Mouse (Mus musculus) midbrain, postnatal 0 days (tissue): Measurements from ENCODE around the gene Sh3bgrl3. TPM values are rescaled to one million over a fixed set of nuclear protein-coding genes. Genes with fewer than 3 reads are reported as not detected.
A peak's percentile ranks its signal among the peaks of the same experiment; 100 is the strongest.

ENCODE experiments used
- ATAC-seq: fragments of 200-750 bp; cut with Nextera tagmentation; 2 replicates; pipeline ENCODE4 v1.8.0; 2017; ENCODE audit warnings: moderate number of reproducible peaks, mild to moderate bottlenecking, moderate TSS enrichment, moderate library complexity; ENCODE audit not compliant: low FRiP score
- DNase-seq: peaks from one replicate; pipeline ENCODE4 v3.0.0-alpha.2; 2015; ENCODE audit warnings: low spot score
- H3K27ac ChIP-seq: fragments of 300-500 bp; sonication (generic); 2 replicates; pipeline ENCODE4 v1.5.1; 2014; ENCODE audit warnings: low read depth, mild to moderate bottlenecking, low read length, mixed read lengths
- H3K27me3 ChIP-seq: fragments of 300-500 bp; sonication (generic); 2 replicates; pipeline ENCODE4 v1.6.1; 2014; ENCODE audit warnings: low read length, control low read depth, mixed read lengths; ENCODE audit not compliant: insufficient read depth
- H3K36me3 ChIP-seq: fragments of 300-500 bp; sonication (generic); 2 replicates; pipeline ENCODE4 v1.6.1; 2014; ENCODE audit warnings: low read length, control low read depth, mixed read lengths; ENCODE audit not compliant: insufficient read depth
- H3K4me1 ChIP-seq: fragments of 300-500 bp; sonication (generic); 2 replicates; pipeline ENCODE4 v1.6.1; 2014; ENCODE audit warnings: mild to moderate bottlenecking, control low read depth, antibody characterized with exemption, low read length, mixed read lengths; ENCODE audit not compliant: insufficient read depth
- H3K4me2 ChIP-seq: fragments of 300-500 bp; sonication (generic); 2 replicates; pipeline ENCODE4 v1.6.1; 2014; ENCODE audit warnings: low read depth, mild to moderate bottlenecking, low read length, mixed read lengths; ENCODE audit not compliant: poor library complexity, severe bottlenecking
- H3K4me3 ChIP-seq: fragments of 300-500 bp; sonication (generic); 2 replicates; pipeline ENCODE4 v1.5.1; 2014; ENCODE audit warnings: low read depth, mild to moderate bottlenecking, low read length, moderate library complexity
- H3K9ac ChIP-seq: fragments of 300-500 bp; sonication (generic); replicated peaks from 2 replicates; pipeline ENCODE4 v1.6.1; 2014; ENCODE audit warnings: mild to moderate bottlenecking, low read length, moderate library complexity, mixed read lengths; ENCODE audit not compliant: poor library complexity, severe bottlenecking
- H3K9me3 ChIP-seq: fragments of 300-500 bp; sonication (generic); 2 replicates; pipeline ENCODE4 v1.6.1; 2016; ENCODE audit warnings: low read length, control low read depth
- CTCF ChIP-seq: IDR thresholded peaks from 2 replicates; pipeline ENCODE4 v1.5.1; 2016; ENCODE audit warnings: antibody characterized with exemption, mild to moderate bottlenecking
- WGBS: fragments of 180-500 bp; shearing (Covaris S2); extraction: QIAGEN DNeasy Blood & Tissue Kit; methylation state at CpG from one replicate; pipeline ENCODE4 v1.1.7; 2014; 5-methylcytosine and 5-hydroxymethylcytosine counted together
- polyA plus RNA-seq: library from polyadenylated mRNA; unstranded; fragments of >200 nt; fragmentation: Nextera tagmentation; extraction: Ambion mirVana; gene quantifications from 2 replicates; pipeline ENCODE4 v1.2.1, GENCODE M21; 2015
- total RNA-seq: library from RNA; depleted of rRNA; stranded (reverse); fragments of >200 nt; gene quantifications from 2 replicates; pipeline ENCODE4 v1.2.3, GENCODE M21; 2014

Sh3bgrl3 gene
- total and polyA plus RNA-seq, 2 experiments from 2014 or later, result 224 to 565 TPM

GRCm38 (mm10) chr4:134138857-134139256 lies 10.3 kb upstream of the Sh3bgrl3 start:
- H3K4me1 ChIP-seq, result no peaks in the 10 kb centered on the region
- DNase-seq, result no peak
- no peaks in the 10 kb centered on the region for H3K36me3 ChIP-seq
- H3K27ac ChIP-seq, result no peak overlapping the region
- no peak overlapping the region for H3K4me2 ChIP-seq
- H3K9me3 ChIP-seq, result no peaks in the 10 kb centered on the region
- H3K27me3 ChIP-seq, result no peaks in the 10 kb centered on the region
- no peak for ATAC-seq
- no peak overlapping the region for H3K4me3 ChIP-seq
- H3K9ac ChIP-seq, result no peak overlapping the region
- 83% methylated on average over 2 of the region's 2 CpGs for WGBS
- TF ChIP-seq CTCF, result 0 out of 2 replicates have a peak, but pooled peaks have one; percentile 11

GRCm38 (mm10) chr4:134136280-134136926 lies 7.8 kb upstream of the Sh3bgrl3 start:
- no peak overlapping the region for H3K27ac ChIP-seq
- no peak for ATAC-seq
- H3K9ac ChIP-seq, result no peak overlapping the region
- no peak overlapping the region for H3K4me3 ChIP-seq
- no peaks in the 10 kb centered on the region for H3K9me3 ChIP-seq
- no peak for DNase-seq
- 72% methylated on average over 3 of the region's 3 CpGs for WGBS
- H3K36me3 ChIP-seq, result no peaks in the 10 kb centered on the region
- H3K4me2 ChIP-seq, result no peak overlapping the region
- H3K27me3 ChIP-seq, result no peaks in the 10 kb centered on the region
- TF ChIP-seq CTCF, result no peak
- H3K4me1 ChIP-seq, result no peaks in the 10 kb centered on the region

- no peak overlapping the region for H3K4me3 ChIP-seq
- H3K9me3 ChIP-seq, result no peaks in the 10 kb centered on the region
- H3K27me3 ChIP-seq, result no peaks in the 10 kb centered on the region
- H3K9ac ChIP-seq, result no peak overlapping the region
- H3K4me2 ChIP-seq, result no peak overlapping the region
- TF ChIP-seq CTCF, result no peak
- DNase-seq (no peak), ATAC-seq (no peak)
- WGBS, result 88% methylated on average over 8 of the region's 8 CpGs
- peaks cover 6% of the 10 kb centered on the region for H3K36me3 ChIP-seq
- peaks cover 8% of the 10 kb centered on the region; the same call in 1 of the 2 replicates for H3K4me1 ChIP-seq
- no peak overlapping the region for H3K27ac ChIP-seq
Measured at GRCm38 (mm10) chr4:134132519-134133095, 4.0 kb upstream of the Sh3bgrl3 start.

GRCm38 (mm10) chr4:134132117-134132516 lies 3.5 kb upstream of the Sh3bgrl3 start:
- ATAC-seq, result no peak
- Histone ChIP-seq H3K27me3 (no peaks in the 10 kb centered on the region), H3K9me3 (no peaks in the 10 kb centered on the region), H3K36me3 (peaks cover 6% of the 10 kb centered on the region), H3K4me2 (no peak overlapping the region), H3K4me3 (no peak overlapping the region), H3K27ac (no peak overlapping the region), H3K4me1 (peaks cover 13% of the 10 kb centered on the region; the same call in 1 of the 2 replicates), H3K9ac (no peak overlapping the region)
- TF ChIP-seq CTCF, result no peak
- no peak for DNase-seq
- 97% methylated on average over 3 of the region's 3 CpGs for WGBS

- no peaks in the 10 kb centered on the region for H3K9me3 ChIP-seq
- H3K36me3 ChIP-seq, result peaks cover 9% of the 10 kb centered on the region
- no peak overlapping the region for H3K9ac ChIP-seq
- no peak overlapping the region; the same call in 1 of the 2 replicates for H3K27ac ChIP-seq
- no peak overlapping the region for H3K4me3 ChIP-seq
- no peak for TF ChIP-seq CTCF
- peak overlapping the region; percentile 77 for H3K4me2 ChIP-seq
- DNase-seq (no peak), ATAC-seq (no peak)
- 49% methylated on average over 6 of the region's 6 CpGs for whole genome bisulfite sequencing
- H3K4me1 ChIP-seq, result peaks cover 13% of the 10 kb centered on the region; the same call in 1 of the 2 replicates
- no peaks in the 10 kb centered on the region for H3K27me3 ChIP-seq
Measured at GRCm38 (mm10) chr4:134129482-134129881, 893 bp upstream of the Sh3bgrl3 start.

- Histone ChIP-seq H3K27ac (peak overlapping the region; percentile 73), H3K4me1 (peaks cover 13% of the 10 kb centered on the region; the same call in 1 of the 2 replicates), H3K36me3 (peaks cover 9% of the 10 kb centered on the region), H3K9ac (peak overlapping the region; percentile 75), H3K27me3 (no peaks in the 10 kb centered on the region), H3K9me3 (no peaks in the 10 kb centered on the region), H3K4me2 (peak overlapping the region; percentile 77), H3K4me3 (peak overlapping the region; percentile 71)
- 6% methylated on average over 14 of the region's 14 CpGs for WGBS
- ATAC-seq, result peak; percentile 8; the same call in 1 of the 2 replicates
- no peak for DNase-seq
- TF ChIP-seq CTCF, result no peak
Measured at GRCm38 (mm10) chr4:134128983-134129362, 384 bp upstream of the Sh3bgrl3 start.
